Mouse (Mus musculus): ENCODE measurements around the gene Glul.

- no peak for TF ChIP-seq CTCF (IDR thresholded peaks at IDR 0.05; ENCODE audit: borderline replicate concordance, extremely low read depth, insufficient read depth, insufficient read length)
- no peak for TF ChIP-seq POLR2A (IDR thresholded peaks at IDR 0.05; ENCODE audit: borderline replicate concordance, extremely low read depth, insufficient read depth, insufficient read length, poor library complexity, severe bottlenecking)
These were observed 41.2 kb downstream of the Glul start for GRCm38 (mm10) chr1:153940986-153941385.
